Mouse (Mus musculus) v-Abl transformed pro-B cells (cell line): ENCODE results near the gene Slc1a1.

ENCODE experiments used
- in situ Hi-C, 2 experiments: fragments of 400-800 bp; cut with MboI; formaldehyde crosslinking; loops; one replicate each; pipeline ENCODE4 v1.15.1; 2025; ENCODE audit not compliant: unreplicated experiment in 2 of 2

Slc1a1 gene

GRCm38 (mm10) chr19:28908186-28908585 is 73.3 kb downstream of the Slc1a1 start:
- in situ Hi-C loops = no loop called here

DNA sequence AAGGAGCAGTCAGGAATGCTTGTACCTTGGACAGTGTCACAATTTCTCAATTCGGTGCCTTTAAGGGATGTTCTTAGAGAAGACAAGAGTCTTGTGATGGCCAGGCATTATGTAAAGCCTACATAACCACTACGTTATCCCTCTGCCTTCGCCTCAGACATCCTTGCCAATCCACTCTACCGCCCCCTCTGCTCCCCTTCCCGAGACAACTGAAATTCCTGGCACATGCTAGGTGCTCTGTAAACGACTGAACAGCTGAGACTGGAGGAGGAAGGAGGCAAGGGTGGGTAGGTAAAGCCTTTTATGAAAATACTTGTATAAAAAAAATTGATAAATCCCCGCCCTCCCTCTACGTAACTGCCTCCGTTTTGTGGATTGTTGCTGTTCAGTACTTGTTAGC is 73.8 kb downstream of the Slc1a1 start:
- in situ Hi-C loops = no loop called here

GRCm38 (mm10) chr19:28914598-28914997 is 79.7 kb downstream of the Slc1a1 start:
- in situ Hi-C loops = no loop called here

DNA sequence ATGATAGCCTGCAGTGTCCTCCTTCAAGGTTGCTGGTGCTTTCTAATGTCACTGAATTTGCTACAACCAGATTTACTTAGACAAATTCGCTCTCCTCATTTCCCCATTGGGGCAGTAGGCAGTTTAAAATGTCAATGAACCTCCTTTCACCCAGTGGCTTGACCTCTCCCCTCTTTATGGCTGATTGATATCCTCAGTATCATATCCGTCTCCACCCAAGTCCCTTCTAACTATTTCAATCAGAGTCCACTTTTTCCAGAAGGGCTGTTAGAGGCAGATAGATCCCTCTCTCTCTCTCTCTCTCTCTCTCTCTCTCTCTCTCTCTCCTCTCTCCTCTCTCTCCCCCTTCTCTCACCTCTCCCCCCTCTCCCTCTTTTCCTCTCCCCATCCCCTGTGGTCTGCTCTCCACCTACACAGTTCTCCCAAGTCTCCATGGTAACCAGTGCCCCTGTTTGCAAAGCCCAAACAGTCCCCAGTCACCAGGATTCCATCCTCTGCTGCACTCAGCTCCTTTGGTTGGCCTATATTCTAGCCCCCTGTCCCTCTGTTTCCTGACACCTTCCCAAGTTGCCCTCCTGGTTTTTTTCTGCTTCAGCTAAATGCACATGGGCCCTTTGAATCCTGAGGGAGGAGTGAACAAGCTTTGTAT is 80.9 kb downstream of the Slc1a1 start:
- in situ Hi-C loops = no loop called here

- in situ Hi-C loops = no loop called here
Measured at GRCm38 (mm10) chr19:28916492-28916891, 81.6 kb downstream of the Slc1a1 start.

DNA sequence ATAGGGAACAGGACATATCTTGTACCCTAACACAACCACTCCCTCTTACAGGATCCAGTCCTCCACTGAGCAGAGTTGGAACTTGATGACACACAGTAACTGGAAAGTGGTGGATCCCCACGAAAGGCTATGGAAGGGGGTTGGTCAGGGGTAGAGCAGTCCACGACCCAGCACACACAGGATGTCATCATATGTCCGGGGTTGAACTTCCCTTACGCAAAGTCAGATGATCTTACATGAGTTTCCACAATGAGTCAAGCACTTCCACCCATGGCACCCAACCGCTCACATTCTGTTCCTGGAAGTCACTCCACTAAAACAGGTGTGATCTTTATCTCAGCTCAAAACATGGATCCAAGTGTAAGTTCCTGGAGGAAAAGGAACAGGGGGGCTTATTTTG is 83.0 kb downstream of the Slc1a1 start:
- in situ Hi-C loops = no loop called here

DNA sequence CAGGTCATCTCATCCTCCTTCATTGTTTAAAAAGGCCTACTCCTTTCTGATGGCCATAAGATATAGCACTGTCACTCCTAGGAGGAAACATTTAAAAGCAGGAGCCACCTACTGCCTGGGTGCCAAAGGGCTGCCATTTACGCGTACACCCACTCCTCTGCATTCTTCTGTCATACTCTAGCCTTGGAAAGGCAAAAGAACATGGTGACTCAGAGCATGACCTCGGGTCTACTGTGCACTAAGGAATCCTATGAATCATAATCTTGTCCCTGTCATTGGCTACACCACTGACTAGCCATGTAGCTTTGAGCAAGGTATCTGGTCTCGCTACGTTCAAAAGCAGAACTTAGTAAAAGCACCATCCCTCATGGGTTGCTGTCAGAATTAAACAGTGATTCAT is 91.5 kb downstream of the Slc1a1 start:
- in situ Hi-C loops = no loop called here

GRCm38 (mm10) chr19:28927396-28927795 is 92.5 kb downstream of the Slc1a1 start:
- in situ Hi-C loops = no loop called here

DNA sequence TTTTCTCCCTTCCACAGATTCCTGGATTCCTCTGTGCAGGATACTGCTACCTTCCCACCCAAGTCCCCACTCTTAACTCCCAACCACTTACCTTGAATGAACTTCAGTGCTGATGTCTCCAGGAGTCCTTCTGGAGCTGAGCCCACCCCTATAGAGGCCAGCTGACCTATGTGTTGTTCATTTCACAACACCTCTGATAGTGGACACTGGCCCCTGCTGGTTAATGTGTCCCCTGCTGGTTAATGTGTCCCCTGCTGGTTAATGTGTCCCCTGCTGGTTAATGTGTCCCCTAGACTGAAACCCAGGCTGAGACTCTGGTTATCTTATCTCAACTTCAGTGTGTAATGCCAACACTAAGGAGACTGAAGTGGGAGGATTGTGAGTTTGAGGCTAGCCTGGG is 94.2 kb downstream of the Slc1a1 start:
- in situ Hi-C loops = no loop called here

DNA sequence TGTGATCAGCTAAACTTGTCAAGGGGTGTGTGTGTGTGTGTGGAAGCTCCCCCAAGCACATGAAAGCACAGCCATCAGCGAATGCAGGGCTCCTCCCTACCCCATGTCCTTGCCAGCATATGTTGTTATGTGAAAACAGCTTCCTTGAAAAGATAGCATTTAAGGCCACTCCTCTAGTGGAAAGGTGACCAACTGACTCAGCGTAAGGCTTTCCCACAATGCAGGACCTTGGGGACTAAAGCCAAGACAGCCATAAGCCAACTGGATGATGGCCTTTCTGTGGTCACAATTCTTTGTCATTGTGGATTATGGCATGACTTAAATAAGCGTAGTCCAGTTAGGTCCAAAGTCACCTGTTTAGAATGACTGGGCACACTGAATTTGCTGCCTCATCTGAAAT is 100.0 kb downstream of the Slc1a1 start:
- in situ Hi-C loops = no loop called here

GRCm38 (mm10) chr19:28940135-28940874 is 105.5 kb downstream of the Slc1a1 start:
- in situ Hi-C loops = no loop called here

- in situ Hi-C loops = no loop called here
Measured at GRCm38 (mm10) chr19:28941271-28941670, 106.4 kb downstream of the Slc1a1 start.

DNA sequence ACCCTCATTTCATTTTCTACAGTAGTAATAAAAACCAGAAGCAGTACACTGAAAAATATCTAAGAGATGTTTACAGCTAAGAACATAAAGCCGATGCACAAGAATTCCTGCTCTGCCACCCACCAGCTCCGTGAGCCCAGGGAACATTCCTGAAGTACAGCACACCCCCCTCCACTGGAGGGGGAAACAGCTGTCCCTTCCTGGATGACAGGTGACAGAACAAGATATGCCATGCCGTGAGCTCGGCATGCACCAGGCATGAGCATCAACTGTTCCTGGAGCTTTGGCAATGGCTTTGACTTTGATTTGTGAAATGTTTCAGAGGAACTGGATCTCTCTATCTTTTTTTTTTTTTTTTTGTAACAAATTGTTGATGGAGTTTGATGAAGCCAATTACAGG is 111.9 kb downstream of the Slc1a1 start:
- in situ Hi-C loops = no loop called here

DNA sequence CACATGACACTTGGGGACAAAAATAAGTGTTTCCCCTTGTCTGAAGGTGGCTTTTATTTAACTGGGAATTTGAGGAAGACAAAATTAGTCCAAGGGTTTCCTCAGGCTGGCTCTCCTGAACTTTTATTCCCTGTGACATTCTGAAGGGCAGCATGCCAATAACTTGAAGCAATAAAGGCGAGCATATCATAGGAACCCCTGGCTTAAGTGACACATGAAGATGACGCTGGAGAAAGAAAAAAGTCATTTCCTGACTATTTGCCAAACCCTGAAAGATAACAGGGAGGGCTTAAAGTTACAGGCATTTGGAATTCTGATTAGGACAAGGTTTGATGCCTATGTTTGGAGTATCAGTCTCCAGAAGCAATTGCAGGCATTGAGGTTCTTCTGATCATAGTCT is 112.5 kb downstream of the Slc1a1 start:
- in situ Hi-C loops = no loop called here

DNA sequence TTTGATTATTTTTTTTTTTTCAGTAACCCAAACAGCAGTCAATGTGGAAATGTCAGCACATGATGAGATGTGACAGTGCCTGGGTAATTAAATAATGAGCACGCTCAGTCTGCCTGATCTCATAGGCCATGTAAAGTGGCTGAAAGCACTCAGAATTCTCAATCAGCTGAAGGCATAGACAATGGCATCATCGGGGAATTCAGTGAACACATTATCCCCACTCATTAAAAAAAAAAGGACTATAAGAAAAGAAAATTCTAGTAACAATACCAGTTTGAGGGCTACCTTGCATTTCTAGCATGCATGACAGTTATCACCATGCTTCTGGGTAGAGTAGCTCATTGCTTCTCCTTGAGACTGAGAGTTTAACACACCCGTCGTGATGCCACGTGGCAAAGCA is 116.4 kb downstream of the Slc1a1 start:
- in situ Hi-C loops = no loop called here

GRCm38 (mm10) chr19:28963113-28963512 is 128.3 kb downstream of the Slc1a1 start:
- in situ Hi-C loops = no loop called here

- in situ Hi-C loops = no loop called here
Measured at GRCm38 (mm10) chr19:28963513-28963841, 128.6 kb downstream of the Slc1a1 start.
